Mouse (Mus musculus) adrenal gland, adult 18-20 months (tissue): ENCODE results near the gene Gsta2. TPM values are rescaled to one million over a fixed set of nuclear protein-coding genes. Genes with fewer than 3 reads are reported as not detected.
"Not testable (repeated sequence)": the region's sequence is repeated elsewhere in the genome, so short reads cannot be mapped to it uniquely, and the experiment has no call there.

Source experiments
- DNase-seq, 2 experiments: peaks; one replicate each; pipeline ENCODE4 v3.0.0; 2021 to 2022; ENCODE audit warnings: low spot score in 2 of 2
- total RNA-seq, 2 experiments: library from RNA; stranded (reverse); gene quantifications; 1 replicate in 1 of 2; 2 replicates in 1 of 2; pipeline ENCODE4 v1.2.3; 2021

The Gsta2 gene
- total RNA-seq, 2 experiments from 2014 or later = 0.42 to 9.7 TPM

DNA sequence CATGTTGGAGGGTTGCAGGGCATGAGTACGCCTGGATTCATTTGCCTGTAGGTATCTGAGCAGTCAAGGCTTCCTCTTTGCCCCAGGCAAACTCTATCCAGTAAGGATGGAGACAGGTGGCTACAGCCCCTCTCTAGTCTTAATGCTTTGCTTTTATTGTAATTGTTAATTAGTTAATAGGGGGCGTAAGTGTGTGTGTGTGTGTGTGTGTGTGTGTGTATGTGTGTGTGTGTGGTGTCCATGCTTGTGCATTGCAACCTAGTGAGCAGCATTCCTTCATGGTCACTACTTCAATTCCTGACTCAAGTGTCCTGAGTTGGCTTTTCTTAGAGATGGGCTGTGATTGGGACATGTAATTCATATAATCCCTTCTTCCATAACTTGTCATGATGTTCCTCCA, 40.9 kb downstream of the Gsta2 start, which contains the start of gene Omt2a:
Omt2a (minus strand) TSS at position 101 of the 400 bp plus-strand sequence.
- no peak for DNase-seq

DNA sequence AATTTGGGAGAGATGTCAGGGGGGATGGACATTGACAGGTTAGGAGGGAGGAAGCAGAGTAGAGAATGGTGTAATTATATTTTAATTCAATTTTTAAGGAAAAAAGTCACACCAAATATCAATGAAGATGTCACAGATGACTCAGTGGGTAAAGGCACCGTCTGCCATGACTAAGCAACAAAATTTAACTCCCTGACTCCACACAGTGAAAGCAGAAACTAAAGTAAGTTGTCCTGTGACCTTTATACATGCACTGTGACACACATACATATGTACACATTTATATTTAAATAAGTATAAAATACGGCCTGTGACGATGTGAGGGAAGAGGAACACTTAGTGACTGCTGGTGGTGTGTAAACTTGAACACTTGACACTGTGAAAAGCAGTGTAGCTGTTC, 47.5 kb downstream of the Gsta2 start:
- not testable (repeated sequence) for DNase-seq

DNA sequence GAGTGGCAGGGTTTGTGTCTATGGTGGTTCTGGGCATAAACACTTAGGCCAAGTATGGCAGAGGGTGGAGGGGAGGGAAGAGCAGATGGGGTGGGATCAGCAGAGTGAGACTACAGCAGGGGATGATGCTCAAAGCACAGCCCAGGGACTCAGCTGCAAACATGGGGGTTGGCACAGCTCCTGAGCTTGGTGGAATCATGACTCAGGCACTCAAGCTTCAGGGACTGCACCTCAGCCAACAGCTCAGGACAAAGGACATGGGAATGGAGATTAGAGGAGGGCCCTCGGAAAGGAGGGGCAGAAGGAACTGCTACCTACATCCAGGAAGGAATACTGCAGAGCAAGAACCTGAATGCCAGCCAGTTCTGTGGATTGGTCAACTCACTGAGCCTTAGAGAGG, 56.4 kb downstream of the Gsta2 start:
- DNase-seq = not testable (repeated sequence)

DNA sequence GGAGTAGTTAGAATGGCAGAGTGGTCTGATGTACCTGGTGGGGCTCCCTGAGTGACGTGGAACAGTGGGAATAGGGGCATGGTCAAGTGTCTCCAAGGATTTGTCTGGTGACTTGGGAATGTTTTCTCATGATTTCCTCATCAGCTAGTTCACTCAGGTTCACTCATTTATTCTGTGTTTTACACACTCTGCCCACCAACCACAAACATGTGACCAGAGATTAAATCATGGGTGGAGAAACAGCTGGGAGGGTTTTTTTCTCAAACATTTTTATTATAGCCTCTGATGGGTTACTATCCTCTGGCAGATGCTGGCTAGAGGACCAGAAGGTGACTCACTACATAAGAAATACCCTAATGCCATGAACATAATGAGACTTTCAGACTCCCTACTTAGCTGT, 57.4 kb downstream of the Gsta2 start:
- no peak for DNase-seq

DNA sequence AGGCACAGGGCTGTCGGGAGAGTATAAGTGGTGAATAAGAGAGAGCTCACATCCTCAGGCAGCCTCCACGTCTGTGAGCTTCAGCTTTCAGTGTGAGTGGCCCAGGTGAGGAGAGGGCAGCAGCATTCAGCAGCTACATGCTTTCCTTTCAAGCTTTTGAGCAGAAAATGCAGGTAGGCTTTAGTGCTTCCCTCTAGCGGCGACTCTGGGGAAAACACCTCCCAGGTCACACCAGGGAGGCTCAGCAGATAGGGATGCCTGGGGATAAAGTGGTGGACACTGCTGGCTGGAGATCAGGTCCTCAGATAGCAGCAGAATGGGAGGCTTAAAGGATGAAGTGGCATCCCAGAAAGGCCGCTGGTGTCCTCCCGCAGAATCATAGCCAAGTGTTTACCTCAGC, 59.5 kb downstream of the Gsta2 start:
- DNase-seq = peak; percentile 20 to 42

DNA sequence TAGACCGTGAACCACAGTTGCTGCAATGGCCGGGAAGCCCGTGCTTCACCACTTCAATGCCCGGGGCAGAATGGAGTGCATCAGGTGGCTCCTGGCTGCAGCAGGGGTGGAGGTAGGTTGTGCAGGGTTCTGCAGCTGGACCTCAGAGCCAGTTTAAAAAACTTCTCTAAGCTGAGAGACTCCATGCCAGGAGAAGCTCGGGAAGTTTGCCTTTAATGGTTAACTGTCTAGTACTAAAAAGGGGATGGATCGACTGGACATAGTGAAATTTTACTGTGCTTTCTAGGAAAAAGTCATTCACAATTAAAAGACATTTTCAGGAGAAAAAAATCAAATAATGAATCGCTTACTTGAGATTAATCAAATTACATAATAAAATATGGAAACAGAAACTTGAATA, 60.8 kb downstream of the Gsta2 start:
- DNase-seq = not testable (repeated sequence)

DNA sequence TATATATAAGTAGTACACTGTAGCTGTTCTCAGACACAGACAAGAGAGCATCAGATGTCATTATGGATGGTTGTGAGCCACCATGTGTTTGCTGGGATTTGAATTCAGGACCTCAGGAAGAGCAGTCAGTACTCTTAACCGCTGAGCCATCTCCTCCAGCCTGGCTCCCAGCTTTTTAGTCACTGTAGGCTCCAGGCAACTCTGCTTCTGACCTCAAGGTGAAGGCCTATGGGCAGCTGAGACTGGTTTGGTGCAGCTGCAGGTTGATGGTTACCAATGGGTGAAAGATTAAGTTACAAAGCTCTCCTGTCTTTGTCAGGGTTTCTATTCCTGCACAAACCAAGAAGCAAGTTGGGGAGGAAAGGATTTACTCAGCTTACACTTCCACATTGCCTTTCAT, 61.9 kb downstream of the Gsta2 start:
- DNase-seq = not testable (repeated sequence)

DNA sequence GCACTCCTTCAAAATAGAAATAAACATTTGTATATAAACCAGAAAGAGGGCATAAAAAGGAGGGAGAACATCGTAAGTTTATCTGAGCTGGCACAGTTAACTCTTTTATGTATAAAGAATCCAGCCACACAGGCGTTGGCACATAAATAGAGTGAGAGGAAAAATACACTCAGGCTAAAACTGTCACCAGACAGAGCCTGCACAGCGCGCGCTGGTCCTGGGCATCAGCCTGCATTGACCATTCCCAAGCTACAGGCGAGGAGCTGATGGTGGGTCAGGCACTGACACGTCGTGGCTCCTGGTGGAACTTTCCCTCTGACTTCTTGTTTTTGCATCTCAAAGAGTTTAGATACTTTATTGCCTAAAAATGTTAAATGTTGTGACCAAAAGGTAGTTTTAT, 63.1 kb downstream of the Gsta2 start:
- not testable (repeated sequence) for DNase-seq

DNA sequence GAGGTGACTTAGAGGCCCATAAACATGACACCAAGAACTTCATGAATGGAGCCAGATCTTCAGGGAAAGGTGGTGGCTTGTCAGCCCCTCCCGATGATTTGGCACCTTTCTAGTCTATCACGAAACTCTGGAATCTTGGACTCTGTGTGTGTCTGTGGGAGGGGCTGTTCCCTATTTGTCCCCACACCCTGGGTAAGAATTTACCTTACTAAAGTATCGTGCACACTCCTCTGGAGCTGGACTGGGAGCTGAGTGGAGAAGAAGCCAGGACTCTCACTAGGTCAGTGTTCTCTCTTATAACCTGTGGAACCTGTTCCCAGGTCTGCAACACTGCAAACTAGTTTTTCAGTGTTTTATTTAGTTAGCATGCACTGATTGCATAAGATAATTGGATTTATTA, 65.9 kb downstream of the Gsta2 start, which contains the start of gene Gm10639:
Gm10639 (plus strand) TSS at position 201 of the 400 bp plus-strand sequence.
- DNase-seq = not testable (repeated sequence)

DNA sequence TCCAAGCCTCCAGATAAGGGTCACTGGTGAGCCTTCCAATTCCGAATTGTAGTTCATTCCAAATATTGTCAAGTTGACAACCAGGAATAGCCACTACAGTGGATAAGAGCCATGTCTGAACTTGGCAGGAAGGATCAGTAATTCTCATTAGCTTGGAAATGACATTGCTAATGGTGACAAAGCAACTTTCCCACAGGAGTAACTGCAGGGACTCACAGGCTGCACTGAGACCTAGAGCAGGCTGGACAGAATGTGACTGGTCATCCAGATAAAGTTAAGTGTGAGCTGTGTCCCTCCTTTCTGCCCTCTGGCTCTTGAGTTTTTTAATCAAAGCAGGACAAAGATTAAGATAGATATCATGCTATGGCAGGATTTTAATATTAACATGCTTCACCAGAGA, 66.5 kb downstream of the Gsta2 start:
- not testable (repeated sequence) for DNase-seq

DNA sequence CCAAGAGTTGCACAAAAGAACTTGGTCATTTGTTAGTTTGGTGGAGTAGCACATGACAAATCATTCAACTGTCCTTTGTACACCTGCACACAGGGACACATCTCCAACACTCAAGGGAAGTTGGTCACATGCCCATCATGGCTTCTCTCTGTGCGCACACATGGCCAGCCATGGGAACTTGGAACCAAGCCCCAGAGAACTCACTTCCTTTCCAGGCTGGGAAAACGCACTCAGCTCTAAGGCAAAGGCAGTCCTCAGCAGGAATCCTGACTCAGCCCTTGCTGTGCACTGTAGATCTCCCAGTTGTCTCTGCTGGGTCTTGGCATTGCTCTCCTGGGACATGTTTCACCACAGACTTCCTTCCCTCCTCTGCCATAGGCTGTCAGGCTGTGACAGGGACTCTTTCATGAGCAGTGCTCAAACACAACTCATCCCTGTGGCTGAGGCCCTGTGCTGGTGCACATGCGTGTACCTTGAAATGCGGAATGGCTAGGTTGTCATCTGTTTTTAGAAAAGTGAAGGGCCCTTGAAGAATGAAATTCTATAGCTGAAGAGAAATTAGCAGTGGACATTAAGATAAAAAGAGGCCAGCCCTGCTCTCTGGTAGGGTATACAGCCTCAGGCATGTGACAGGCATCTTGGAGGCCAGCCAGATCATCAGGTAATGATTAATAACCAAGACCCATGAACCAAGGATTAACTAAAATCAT, 73.4 kb downstream of the Gsta2 start:
- DNase-seq = peak in 1 of 2 experiments; percentile 16

Other genes starting within 250 kb of the Gsta2 start
- 100 to 1,000 TPM in 1 of 2 experiments, 10 to 100 TPM in 1; 70.8 to 108 TPM for gene Fbxo9, start 246.7 kb downstream of the Gsta2 start, total RNA-seq
- 10 to 100 TPM; 15.2 to 16.7 TPM for gene Ick, start 246.6 kb downstream of the Gsta2 start, total RNA-seq
- gene Gsta4, start 173.0 kb downstream of the Gsta2 start, total RNA-seq = 10 to 100 TPM; 52.4 to 87.4 TPM
- not detected for gene Gsta1, start 125.1 kb downstream of the Gsta2 start, total RNA-seq
- gene Gm3776, start 98.7 kb downstream of the Gsta2 start, total RNA-seq = not detected
- under 1 TPM in 1 of 2 experiments, not detected in 1; 0.76 TPM for gene Gm10639, start 65.9 kb downstream of the Gsta2 start, total RNA-seq
- not detected for gene Omt2a, start 41.0 kb downstream of the Gsta2 start, total RNA-seq
- gene Omt2b, start 28.2 kb downstream of the Gsta2 start, total RNA-seq = not detected
- gene Dppa5a, start 12.4 kb upstream of the Gsta2 start, total RNA-seq = not detected
- not detected for gene Ooep, start 22.9 kb upstream of the Gsta2 start, total RNA-seq
- not detected for gene Ddx43, start 40.0 kb upstream of the Gsta2 start, total RNA-seq
- gene Cgas, start 87.4 kb upstream of the Gsta2 start, total RNA-seq = under 1 TPM; 0.66 to 0.90 TPM
- 10 to 100 TPM; 27.2 to 29.2 TPM for gene Mto1, start 92.4 kb upstream of the Gsta2 start, total RNA-seq
- not detected for gene Gm17324, start 93.0 kb upstream of the Gsta2 start, total RNA-seq
- 1,000 to 10,000 TPM; 6,346 to 6,879 TPM for gene Eef1a1, start 133.4 kb upstream of the Gsta2 start, total RNA-seq
- gene Slc17a5, start 232.3 kb upstream of the Gsta2 start, total RNA-seq = 1 to 10 TPM; 5.2 to 9.8 TPM